Mouse (Mus musculus) thymus, postnatal 14 days (tissue): ENCODE data around the gene Gimap4.

ENCODE experiments used
- DNase-seq: peaks from one replicate; pipeline ENCODE4 v3.0.0; 2021

The Gimap4 gene

GRCm38 (mm10) chr6:48684319-48684718, at the start of gene Gimap4:
TSS of gene Gimap4 (plus strand) at chr6:48684549.
- DNase-seq = no peak

- DNase-seq = no peak
Measured at GRCm38 (mm10) chr6:48635105-48635504, 49.2 kb upstream of the Gimap4 start.

- no peak for DNase-seq
Measured at GRCm38 (mm10) chr6:48636515-48636914, 47.8 kb upstream of the Gimap4 start.

GRCm38 (mm10) chr6:48637811-48638500, 46.4 kb upstream of the Gimap4 start:
- no peak for DNase-seq

GRCm38 (mm10) chr6:48638553-48638952, 45.8 kb upstream of the Gimap4 start:
- no peak for DNase-seq

GRCm38 (mm10) chr6:48641391-48641790, 43.0 kb upstream of the Gimap4 start:
- no peak for DNase-seq

GRCm38 (mm10) chr6:48642764-48643292, 41.5 kb upstream of the Gimap4 start:
- DNase-seq = peak; percentile 41

GRCm38 (mm10) chr6:48645660-48646308, 38.6 kb upstream of the Gimap4 start:
- DNase-seq = peak; percentile 84

- no peak for DNase-seq
Measured at GRCm38 (mm10) chr6:48646309-48646690, 38.0 kb upstream of the Gimap4 start.

GRCm38 (mm10) chr6:48646995-48647394, 37.4 kb upstream of the Gimap4 start, which contains the start of gene Gimap8:
TSS of gene Gimap8 (plus strand) at chr6:48647234.
- DNase-seq = peak; percentile 92

- DNase-seq = no peak
Measured at GRCm38 (mm10) chr6:48647611-48648010, 36.7 kb upstream of the Gimap4 start.

- no peak for DNase-seq
Measured at GRCm38 (mm10) chr6:48648779-48649178, 35.6 kb upstream of the Gimap4 start.

GRCm38 (mm10) chr6:48650041-48650440, 34.3 kb upstream of the Gimap4 start:
- no peak for DNase-seq

- no peak for DNase-seq
Measured at GRCm38 (mm10) chr6:48658721-48659120, 25.6 kb upstream of the Gimap4 start.

GRCm38 (mm10) chr6:48664750-48665149, 19.6 kb upstream of the Gimap4 start:
- no peak for DNase-seq

GRCm38 (mm10) chr6:48665471-48665870, 18.9 kb upstream of the Gimap4 start:
- DNase-seq = no peak

- no peak for DNase-seq
Measured at GRCm38 (mm10) chr6:48666159-48666586, 18.2 kb upstream of the Gimap4 start.

GRCm38 (mm10) chr6:48668022-48668421, 16.3 kb upstream of the Gimap4 start:
- DNase-seq = no peak

- no peak for DNase-seq
Measured at GRCm38 (mm10) chr6:48669446-48669969, 14.8 kb upstream of the Gimap4 start.

- peak; percentile 33 for DNase-seq
Measured at GRCm38 (mm10) chr6:48674291-48675058, 9.9 kb upstream of the Gimap4 start.

GRCm38 (mm10) chr6:48675400-48675930, 8.9 kb upstream of the Gimap4 start:
- DNase-seq = peak; percentile 71

GRCm38 (mm10) chr6:48675931-48676859, 8.2 kb upstream of the Gimap4 start, which contains the start of gene Gimap9:
TSS of gene Gimap9 (plus strand) at chr6:48676129.
- DNase-seq = peak; percentile 92
